In genomic region chr2:53437046-53437815, GRCm38 (mm10) we compare ENCODE assay signal across 10 mouse cellular contexts.
DNase-seq lines count a peak whose midpoint lies in the region; ATAC-seq lines count a peak whose summit lies in the region.
"Had no signal": no experiment of that assay in that cellular context is flagged by ENCODE, and none has a peak within 500 bp of the region (broad histone marks: within the 10 kb centered on the region; RNA-seq: fewer than 3 reads in every experiment).

No protein-coding gene starts in this region.

- DNase-seq in cerebellum, adult 11-12 months, result peak; percentile 7
- peak; percentile 32 to 59 for DNase-seq in cerebellum, postnatal 25 days
- peak; percentile 70 to 81 for DNase-seq in layer of hippocampus, adult 18-20 months (ENCODE audit: low spot score in 2 of 2)
- DNase-seq in thymus, postnatal 25 days, result no peak
- no peak for DNase-seq in heart, adult 11 months
- DNase-seq in spleen, postnatal 10 days (ENCODE audit: low spot score in 2 of 2), result no peak
- DNase-seq: adrenal gland, postnatal 36 days; liver, embryonic 13.5 days had no signal

- no peaks in the 10 kb centered on the region for H3K36me3 ChIP-seq in neural tube, embryonic 13.5 days
- H3K36me3 ChIP-seq: liver, embryonic 13.5 days had no signal

- H3K9ac ChIP-seq in neural tube, embryonic 13.5 days, result no peak overlapping the region
- H3K9ac ChIP-seq: liver, embryonic 13.5 days had no signal

- peak overlapping the region; percentile 59 for H3K27ac ChIP-seq in neural tube, embryonic 13.5 days (replicated peaks)
- H3K27ac ChIP-seq: liver, embryonic 13.5 days had no signal

- no peak overlapping the region for H3K4me3 ChIP-seq in neural tube, embryonic 13.5 days
- H3K4me3 ChIP-seq: erythroblast, embryonic 14.5 days; liver, embryonic 13.5 days had no signal

- peak; percentile 94 for ATAC-seq in neural tube, embryonic 13.5 days (ENCODE audit: low read depth)

- no peaks in the 10 kb centered on the region for H3K27me3 ChIP-seq in neural tube, embryonic 13.5 days
- H3K27me3 ChIP-seq: liver, embryonic 13.5 days had no signal

- no peaks in the 10 kb centered on the region for H3K9me3 ChIP-seq in neural tube, embryonic 13.5 days

- WGBS in neural tube, embryonic 13.5 days, result 50% methylated on average over 5 of the region's 5 CpGs

- peaks cover 12% of the 10 kb centered on the region; the same call in 1 of the 2 replicates for H3K4me1 ChIP-seq in neural tube, embryonic 13.5 days (replicated peaks)
- H3K4me1 ChIP-seq: liver, embryonic 13.5 days had no signal

- no peak overlapping the region for H3K4me2 ChIP-seq in neural tube, embryonic 13.5 days
- H3K4me2 ChIP-seq: liver, embryonic 13.5 days had no signal

Comparison
In these comparisons a context has a peak if more than half of its experiments do, and no peak if none do; other contexts are left out.
1. DNase-seq: peak in cerebellum, adult 11-12 months (single experiment), cerebellum, postnatal 25 days (2 of 2) and layer of hippocampus, adult 18-20 months (2 of 2); none in thymus, postnatal 25 days (single experiment), heart, adult 11 months (single experiment) and spleen, postnatal 10 days (0 of 2).